Mouse (Mus musculus): ENCODE measurements at regions not wholly inside any gene's neighbourhood (a gene's known extent, or its start where the extent isn't known, plus 50 kb on each side); places are given as distances from the start of the nearest gene placed in this dataset.
A peak's percentile ranks its signal among the peaks of the same experiment; 100 is the strongest.

GRCm38 (mm10) chr8:8354977-8355376 is 306.1 kb downstream of the Efnb2 start:
- Histone ChIP-seq H3K4me3 (no peak overlapping the region), H3K27me3 (ENCODE audit: insufficient read depth, poor library complexity, severe bottlenecking) (no peaks in the 10 kb centered on the region), H3K36me3 (no peaks in the 10 kb centered on the region), H3K9me3 (no peaks in the 10 kb centered on the region), H3K4me1 (no peaks in the 10 kb centered on the region), H3K27ac (no peak overlapping the region)
- no peak for DNase-seq (ENCODE audit: low spot score)
- WGBS = 82% methylated on average over 4 of the region's 4 CpGs

GRCm38 (mm10) chr8:8344661-8345060 is 316.4 kb downstream of the Efnb2 start:
- H3K4me1 ChIP-seq = no peaks in the 10 kb centered on the region
- H3K9me3 ChIP-seq = no peaks in the 10 kb centered on the region
- H3K36me3 ChIP-seq = no peaks in the 10 kb centered on the region
- H3K4me3 ChIP-seq = no peak overlapping the region
- 49% methylated on average over 2 of the region's 2 CpGs for WGBS
- no peak for DNase-seq (ENCODE audit: low spot score)
- no peak overlapping the region for H3K27ac ChIP-seq
- no peaks in the 10 kb centered on the region for H3K27me3 ChIP-seq (ENCODE audit: insufficient read depth, poor library complexity, severe bottlenecking)

- Histone ChIP-seq H3K4me1 (peaks cover 22% of the 10 kb centered on the region), H3K27me3 (ENCODE audit: insufficient read depth, poor library complexity, severe bottlenecking) (no peaks in the 10 kb centered on the region), H3K4me3 (no peak overlapping the region), H3K36me3 (no peaks in the 10 kb centered on the region), H3K9me3 (no peaks in the 10 kb centered on the region), H3K27ac (peak overlapping the region; percentile 56)
- 56% methylated on average over 19 of the region's 19 CpGs for WGBS
- no peak for DNase-seq (ENCODE audit: low spot score)
Measured at GRCm38 (mm10) chr8:8335256-8335972, 325.6 kb downstream of the Efnb2 start.

GRCm38 (mm10) chr8:8334515-8334914 is 326.5 kb downstream of the Efnb2 start:
- Histone ChIP-seq H3K27ac (0 out of 2 replicates have a peak overlapping the region, but pooled peaks have one; percentile 25), H3K4me1 (peaks cover 22% of the 10 kb centered on the region), H3K4me3 (no peak overlapping the region), H3K36me3 (no peaks in the 10 kb centered on the region), H3K9me3 (no peaks in the 10 kb centered on the region), H3K27me3 (ENCODE audit: insufficient read depth, poor library complexity, severe bottlenecking) (no peaks in the 10 kb centered on the region)
- DNase-seq (ENCODE audit: low spot score) = no peak
- 67% methylated on average over 7 of the region's 7 CpGs for WGBS

GRCm38 (mm10) chr8:8331249-8331648 is 329.8 kb downstream of the Efnb2 start:
- no peak overlapping the region for H3K27ac ChIP-seq

GRCm38 (mm10) chr8:8328010-8328666 is 332.9 kb downstream of the Efnb2 start:
- no peak for DNase-seq (ENCODE audit: low spot score)
- no peak overlapping the region for H3K27ac ChIP-seq
- H3K4me1 ChIP-seq = peaks cover 40% of the 10 kb centered on the region
- WGBS = 30% methylated on average over 7 of the region's 7 CpGs
- H3K4me3 ChIP-seq = no peak overlapping the region
- H3K9me3 ChIP-seq = no peaks in the 10 kb centered on the region
- no peaks in the 10 kb centered on the region for H3K36me3 ChIP-seq
- no peaks in the 10 kb centered on the region; the same call in 1 of the 2 replicates for H3K27me3 ChIP-seq (ENCODE audit: insufficient read depth, poor library complexity, severe bottlenecking)

More at GRCm38 (mm10) chr8:8331249-8331648, 329.8 kb downstream of the Efnb2 start:
- Histone ChIP-seq H3K27me3 (ENCODE audit: insufficient read depth, poor library complexity, severe bottlenecking) (no peaks in the 10 kb centered on the region), H3K36me3 (no peaks in the 10 kb centered on the region), H3K4me1 (peaks cover 37% of the 10 kb centered on the region), H3K9me3 (no peaks in the 10 kb centered on the region), H3K4me3 (no peak overlapping the region)
- WGBS = 16% methylated on average over 7 of the region's 7 CpGs
- no peak for DNase-seq (ENCODE audit: low spot score)

- no peak for DNase-seq (ENCODE audit: low spot score)
- H3K9me3 ChIP-seq = no peaks in the 10 kb centered on the region
- no peaks in the 10 kb centered on the region for H3K36me3 ChIP-seq
- H3K4me3 ChIP-seq = no peak overlapping the region
- 64% methylated on average over 16 of the region's 16 CpGs for WGBS
- peaks cover 39% of the 10 kb centered on the region for H3K4me1 ChIP-seq
- no peak overlapping the region for H3K27ac ChIP-seq
- no peaks in the 10 kb centered on the region; the same call in 1 of the 2 replicates for H3K27me3 ChIP-seq (ENCODE audit: insufficient read depth, poor library complexity, severe bottlenecking)
Measured at GRCm38 (mm10) chr8:8326066-8326834, 334.8 kb downstream of the Efnb2 start.

- no peak overlapping the region for H3K27ac ChIP-seq
- H3K4me1 ChIP-seq = peaks cover 36% of the 10 kb centered on the region
- H3K4me3 ChIP-seq = no peak overlapping the region
- H3K27me3 ChIP-seq (ENCODE audit: insufficient read depth, poor library complexity, severe bottlenecking) = no peaks in the 10 kb centered on the region; the same call in 1 of the 2 replicates
- H3K9me3 ChIP-seq = no peaks in the 10 kb centered on the region
- 45% methylated on average over 4 of the region's 4 CpGs for WGBS
- DNase-seq (ENCODE audit: low spot score) = no peak
- no peaks in the 10 kb centered on the region for H3K36me3 ChIP-seq
Measured at GRCm38 (mm10) chr8:8325420-8325819, 335.6 kb downstream of the Efnb2 start.

GRCm38 (mm10) chr8:8324520-8324919 is 336.5 kb downstream of the Efnb2 start:
- H3K27ac ChIP-seq = 0 out of 2 replicates have a peak overlapping the region, but pooled peaks have one; percentile 29
- WGBS = 73% methylated on average over 5 of the region's 5 CpGs
- no peaks in the 10 kb centered on the region for H3K36me3 ChIP-seq
- peaks cover 36% of the 10 kb centered on the region for H3K4me1 ChIP-seq
- H3K4me3 ChIP-seq = no peak overlapping the region
- no peaks in the 10 kb centered on the region for H3K9me3 ChIP-seq
- H3K27me3 ChIP-seq (ENCODE audit: insufficient read depth, poor library complexity, severe bottlenecking) = no peaks in the 10 kb centered on the region; the same call in 1 of the 2 replicates
- DNase-seq (ENCODE audit: low spot score) = no peak

- no peaks in the 10 kb centered on the region for H3K27me3 ChIP-seq (ENCODE audit: insufficient read depth, poor library complexity, severe bottlenecking)
- no peak overlapping the region for H3K27ac ChIP-seq
- H3K36me3 ChIP-seq = no peaks in the 10 kb centered on the region
- H3K4me3 ChIP-seq = no peak overlapping the region
- 84% methylated on average over 7 of the region's 7 CpGs for WGBS
- no peak for DNase-seq (ENCODE audit: low spot score)
- no peaks in the 10 kb centered on the region for H3K9me3 ChIP-seq
- peaks cover 8% of the 10 kb centered on the region for H3K4me1 ChIP-seq
Measured at GRCm38 (mm10) chr8:8308253-8308652, 352.8 kb downstream of the Efnb2 start.

GRCm38 (mm10) chr8:8307487-8307886 is 353.6 kb downstream of the Efnb2 start:
- H3K27ac ChIP-seq = 0 out of 2 replicates have a peak overlapping the region, but pooled peaks have one; percentile 53
- H3K27me3 ChIP-seq (ENCODE audit: insufficient read depth, poor library complexity, severe bottlenecking) = no peaks in the 10 kb centered on the region
- DNase-seq (ENCODE audit: low spot score) = no peak
- H3K9me3 ChIP-seq = no peaks in the 10 kb centered on the region
- 52% methylated on average over 9 of the region's 9 CpGs for WGBS
- H3K36me3 ChIP-seq = no peaks in the 10 kb centered on the region
- peaks cover 8% of the 10 kb centered on the region for H3K4me1 ChIP-seq
- no peak overlapping the region for H3K4me3 ChIP-seq

- Histone ChIP-seq H3K36me3 (no peaks in the 10 kb centered on the region), H3K4me1 (no peaks in the 10 kb centered on the region), H3K9me3 (no peaks in the 10 kb centered on the region), H3K27ac (no peak overlapping the region), H3K4me3 (no peak overlapping the region), H3K27me3 (ENCODE audit: insufficient read depth, poor library complexity, severe bottlenecking) (no peaks in the 10 kb centered on the region)
- WGBS = 77% methylated on average over 6 of the region's 6 CpGs
- DNase-seq (ENCODE audit: low spot score) = no peak
Measured at GRCm38 (mm10) chr8:8299965-8300767, 360.9 kb downstream of the Efnb2 start.
